Mouse (Mus musculus) heart, postnatal 0 days (tissue): ENCODE measurements at regions not wholly inside any gene's neighbourhood (a gene's known extent, or its start where the extent isn't known, plus 50 kb on each side); places are given as distances from the start of the nearest gene placed in this dataset.

Experiments
- CTCF ChIP-seq: IDR thresholded peaks from 2 replicates; pipeline ENCODE4 v1.5.1; 2016; ENCODE audit warnings: antibody characterized with exemption, control low read depth, low read depth
- EP300 ChIP-seq: IDR thresholded peaks from 2 replicates; pipeline ENCODE4 v1.6.1; 2016; ENCODE audit warnings: antibody characterized with exemption, low read depth

GRCm38 (mm10) chr17:72658744-72659143, 54.3 kb upstream of the Alk start:
- no peak for TF ChIP-seq EP300
- TF ChIP-seq CTCF: no peak
